Mouse (Mus musculus) E14TG2a.4 (cell line): ENCODE results near the gene Kank2.

Experiments
- H3K27me3 ChIP-seq: 2 replicates; pipeline ENCODE4 v1.6.1; 2014; ENCODE audit warnings: low read length, control low read depth; ENCODE audit not compliant: insufficient read depth
- H3K36me3 ChIP-seq: 2 replicates; pipeline ENCODE4 v1.6.1; 2014; ENCODE audit warnings: low read length, control low read depth; ENCODE audit not compliant: insufficient read depth
- H3K4me1 ChIP-seq: replicated peaks from 2 replicates; pipeline ENCODE4 v1.6.1; 2014; ENCODE audit warnings: low read depth, low read length, control low read depth
- H3K4me3 ChIP-seq: replicated peaks from 2 replicates; pipeline ENCODE4 v1.5.1; 2014; ENCODE audit warnings: mild to moderate bottlenecking, low read length
- H3K9me3 ChIP-seq: 2 replicates; pipeline ENCODE4 v1.6.1; 2014; ENCODE audit warnings: low read length, control low read depth
- CTCF ChIP-seq: conservative IDR thresholded peaks from 2 replicates; pipeline ENCODE4 v1.5.1; 2014; ENCODE audit warnings: low read length
- NANOG ChIP-seq: IDR thresholded peaks from 2 replicates; pipeline ENCODE4 v1.6.1; 2014; ENCODE audit warnings: borderline replicate concordance, low read length, mixed read lengths
- POU5F1 ChIP-seq: IDR thresholded peaks from 2 replicates; pipeline ENCODE4 v1.6.1; 2014; ENCODE audit warnings: low read length, borderline replicate concordance

The Kank2 gene

GRCm38 (mm10) chr9:21767896-21768295 is 30.6 kb downstream of the Kank2 start:
- Histone ChIP-seq H3K9me3 (no peaks in the 10 kb centered on the region), H3K36me3 (peaks cover 62% of the 10 kb centered on the region), H3K27me3 (no peaks in the 10 kb centered on the region), H3K4me1 (peaks cover 89% of the 10 kb centered on the region), H3K4me3 (peak overlapping the region; percentile 41)
- TF ChIP-seq NANOG = no peak
- TF ChIP-seq CTCF = no peak
- TF ChIP-seq POU5F1 = no peak

DNA sequence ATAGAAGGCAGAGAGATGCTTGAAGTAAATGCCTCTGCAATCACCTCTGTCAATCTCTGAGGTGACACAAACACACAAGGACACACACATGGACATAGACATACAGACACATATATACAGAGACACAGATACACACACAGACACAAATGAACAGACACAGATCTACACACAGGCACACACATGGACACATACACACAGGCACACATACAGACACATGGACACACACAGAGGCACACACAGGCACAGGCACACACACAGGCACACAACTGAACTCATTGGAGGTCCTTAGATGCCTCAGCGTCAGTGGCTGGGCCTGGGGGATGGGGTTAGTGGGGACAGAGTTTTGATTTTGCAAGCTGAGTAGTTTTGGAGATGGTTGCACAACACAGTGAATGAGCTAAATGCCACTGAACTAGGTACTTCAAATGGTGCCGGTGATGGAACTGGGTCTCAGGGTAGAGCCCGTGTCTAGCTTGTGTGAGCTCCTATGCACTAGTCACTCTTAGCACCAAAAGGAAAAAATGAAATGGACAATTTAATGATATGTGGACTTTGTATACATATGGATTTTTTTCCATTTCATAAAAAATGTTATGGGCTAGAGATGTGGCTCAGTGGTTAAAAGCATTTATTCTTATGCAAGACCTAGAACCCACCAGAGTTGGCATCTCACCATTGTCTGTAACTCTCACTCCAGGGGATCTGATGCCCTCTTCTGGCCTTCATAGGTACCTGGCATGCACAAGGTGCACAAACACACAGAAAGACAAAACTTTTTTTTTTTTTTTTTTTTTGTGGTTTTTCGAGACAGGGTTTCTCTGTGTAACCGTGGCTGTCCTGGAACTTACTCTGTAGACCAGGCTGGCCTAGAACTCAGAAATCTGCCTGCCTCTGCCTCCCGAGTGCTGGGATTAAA is 34.2 kb downstream of the Kank2 start:
- TF ChIP-seq POU5F1 (no peak), NANOG (no peak), CTCF (no peak)
- Histone ChIP-seq H3K9me3 (no peaks in the 10 kb centered on the region), H3K36me3 (peaks cover 27% of the 10 kb centered on the region), H3K4me3 (no peak overlapping the region), H3K27me3 (no peaks in the 10 kb centered on the region), H3K4me1 (peaks cover 81% of the 10 kb centered on the region)

DNA sequence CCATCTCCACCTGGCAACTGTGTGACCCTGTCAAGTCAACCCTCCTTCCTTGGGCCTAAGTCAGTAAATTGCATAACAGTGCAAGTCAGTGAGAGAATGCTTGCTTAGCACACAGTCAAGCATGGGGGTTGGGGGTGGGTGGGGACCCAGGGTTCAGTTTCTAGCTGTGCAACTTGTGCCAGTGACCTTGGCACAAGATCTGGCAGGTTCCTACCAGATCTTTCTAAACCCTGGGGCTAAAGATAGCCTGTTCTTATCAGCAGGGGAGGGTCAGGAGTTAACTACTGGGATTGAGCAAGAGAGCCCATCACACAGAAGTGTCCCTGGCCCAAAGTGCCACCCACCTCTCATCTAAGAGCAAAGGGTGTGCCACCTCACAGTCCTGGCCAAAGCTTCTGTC is 36.4 kb downstream of the Kank2 start:
- TF ChIP-seq CTCF (no peak), NANOG (no peak; the same call in 1 of the 2 replicates), POU5F1 (no peak)
- Histone ChIP-seq H3K36me3 (peaks cover 32% of the 10 kb centered on the region), H3K4me3 (no peak overlapping the region; the same call in 1 of the 2 replicates), H3K9me3 (no peaks in the 10 kb centered on the region), H3K27me3 (no peaks in the 10 kb centered on the region), H3K4me1 (peaks cover 83% of the 10 kb centered on the region)

DNA sequence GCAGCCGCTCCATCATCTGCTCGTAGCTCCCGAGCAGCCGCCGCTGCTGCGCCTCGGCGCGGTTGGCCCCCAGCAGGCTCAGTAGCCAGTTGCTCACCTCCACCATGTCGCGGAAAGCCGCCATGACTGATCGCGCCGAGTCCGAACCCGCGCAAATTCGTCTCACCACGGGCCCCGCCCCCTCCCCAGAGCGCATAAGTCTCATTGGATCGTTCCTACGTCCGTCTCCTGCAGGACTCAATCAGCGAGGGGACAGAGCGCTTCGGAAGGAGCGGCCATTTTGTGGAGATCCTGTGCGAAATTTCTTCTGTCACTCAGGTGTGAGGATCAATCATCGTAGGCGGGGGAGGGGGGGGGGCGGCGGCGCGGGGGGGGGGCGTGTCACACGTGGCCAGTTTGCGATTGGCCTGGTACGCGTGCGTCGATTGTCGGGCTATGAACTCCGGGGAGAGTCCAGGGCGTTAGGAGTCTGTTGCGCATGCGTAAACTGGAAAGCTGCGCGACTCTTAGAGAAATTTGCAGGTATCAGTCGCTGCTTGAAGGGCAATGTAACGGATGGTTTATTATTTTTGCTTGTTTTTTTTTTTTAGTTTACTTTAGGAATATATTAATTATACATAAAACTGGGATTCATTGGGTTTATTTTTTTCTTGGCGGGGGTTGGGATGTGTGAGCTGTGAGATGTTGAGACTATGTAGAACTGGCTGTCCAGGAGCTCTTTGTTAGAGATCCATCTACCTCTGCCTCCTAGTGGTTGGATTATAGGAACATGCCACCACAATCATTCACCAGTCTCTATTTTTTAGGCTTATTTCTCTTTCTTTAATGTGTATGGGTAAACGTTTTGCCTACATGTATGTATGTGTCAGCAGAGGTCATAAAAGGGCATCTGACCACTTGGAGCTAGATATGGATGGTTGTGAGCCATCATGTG is 38.1 kb downstream of the Kank2 start, which contains the start of gene Spc24:
Gene Spc24, minus strand, starts transcription at position 149 of the 934 bp plus-strand sequence.
- H3K27me3 ChIP-seq = no peaks in the 10 kb centered on the region
- H3K36me3 ChIP-seq = peaks cover 39% of the 10 kb centered on the region
- peaks cover 83% of the 10 kb centered on the region for H3K4me1 ChIP-seq
- no peak for TF ChIP-seq NANOG
- peak; percentile 43 for TF ChIP-seq CTCF
- no peak for TF ChIP-seq POU5F1
- no peaks in the 10 kb centered on the region for H3K9me3 ChIP-seq
- peak within 1 kb of the TSS; percentile 98 for H3K4me3 ChIP-seq

DNA sequence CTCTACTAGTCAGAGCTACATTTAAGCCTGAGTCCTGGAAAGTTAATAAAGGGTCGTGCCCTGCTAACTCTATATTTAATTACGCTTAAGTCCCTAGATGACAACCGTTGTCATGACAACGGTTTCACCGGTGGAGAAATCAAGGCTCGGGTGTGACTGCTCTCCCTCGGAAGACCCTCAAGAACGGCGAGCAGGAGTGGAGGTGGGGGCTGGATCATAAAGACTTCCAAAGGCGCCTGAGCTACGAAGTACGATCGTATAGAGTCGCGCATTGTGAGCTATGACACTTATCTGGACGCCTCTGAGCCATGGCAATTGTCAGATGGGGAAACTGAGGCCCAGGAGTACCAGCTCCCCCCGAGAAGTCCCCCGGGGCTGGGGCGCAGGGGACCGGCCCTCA is 38.8 kb downstream of the Kank2 start:
- no peaks in the 10 kb centered on the region for H3K27me3 ChIP-seq
- peaks cover 85% of the 10 kb centered on the region for H3K4me1 ChIP-seq
- peaks cover 46% of the 10 kb centered on the region for H3K36me3 ChIP-seq
- peak overlapping the region; percentile 98 for H3K4me3 ChIP-seq
- no peaks in the 10 kb centered on the region for H3K9me3 ChIP-seq
- TF ChIP-seq NANOG (no peak), CTCF (no peak), POU5F1 (no peak)

DNA sequence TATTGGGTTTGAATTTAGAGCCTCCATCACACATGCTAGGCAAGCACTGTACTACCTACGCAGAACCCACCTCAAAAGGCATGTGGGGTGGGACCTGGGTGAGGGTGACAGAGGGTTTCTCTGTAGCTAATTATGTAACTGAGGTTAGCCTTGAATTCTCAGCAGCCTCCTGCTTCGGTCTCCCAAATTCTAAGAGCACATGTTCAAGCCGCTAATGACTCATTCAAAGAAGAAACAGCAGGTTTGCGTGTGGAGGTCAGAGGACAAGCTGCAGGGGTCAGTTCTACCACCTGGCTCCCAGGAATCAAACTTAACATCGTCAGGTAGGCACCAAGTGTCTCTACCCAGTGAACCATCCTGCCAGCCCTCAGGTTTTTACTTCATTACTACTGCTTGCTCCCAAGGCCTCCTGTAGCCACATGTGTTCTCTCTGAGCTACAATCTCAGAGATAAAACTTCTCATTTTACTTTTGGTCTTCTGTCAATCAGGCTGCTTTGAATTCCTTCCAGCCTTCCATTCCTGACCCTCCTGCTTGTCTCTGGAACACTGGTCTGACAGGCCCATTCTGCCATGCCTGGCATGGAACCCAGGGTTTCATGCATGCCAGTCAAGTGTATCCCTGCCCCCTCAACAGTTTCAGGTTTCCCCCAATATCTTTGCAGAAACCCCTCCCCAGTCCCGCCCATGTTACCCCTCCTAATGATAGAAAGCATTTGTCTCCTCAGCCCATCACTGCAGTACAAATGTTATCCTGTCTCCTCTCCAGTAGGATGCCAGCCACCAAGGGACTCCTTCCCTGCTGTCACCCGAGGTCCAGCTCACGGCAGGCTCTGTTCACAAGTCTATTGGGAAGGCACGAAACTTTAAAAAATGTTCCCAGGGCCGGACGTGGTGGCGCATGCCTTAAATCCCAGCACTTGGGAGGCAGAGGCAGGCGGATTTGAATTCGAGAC is 39.7 kb downstream of the Kank2 start:
- H3K36me3 ChIP-seq = peaks cover 55% of the 10 kb centered on the region

DNA sequence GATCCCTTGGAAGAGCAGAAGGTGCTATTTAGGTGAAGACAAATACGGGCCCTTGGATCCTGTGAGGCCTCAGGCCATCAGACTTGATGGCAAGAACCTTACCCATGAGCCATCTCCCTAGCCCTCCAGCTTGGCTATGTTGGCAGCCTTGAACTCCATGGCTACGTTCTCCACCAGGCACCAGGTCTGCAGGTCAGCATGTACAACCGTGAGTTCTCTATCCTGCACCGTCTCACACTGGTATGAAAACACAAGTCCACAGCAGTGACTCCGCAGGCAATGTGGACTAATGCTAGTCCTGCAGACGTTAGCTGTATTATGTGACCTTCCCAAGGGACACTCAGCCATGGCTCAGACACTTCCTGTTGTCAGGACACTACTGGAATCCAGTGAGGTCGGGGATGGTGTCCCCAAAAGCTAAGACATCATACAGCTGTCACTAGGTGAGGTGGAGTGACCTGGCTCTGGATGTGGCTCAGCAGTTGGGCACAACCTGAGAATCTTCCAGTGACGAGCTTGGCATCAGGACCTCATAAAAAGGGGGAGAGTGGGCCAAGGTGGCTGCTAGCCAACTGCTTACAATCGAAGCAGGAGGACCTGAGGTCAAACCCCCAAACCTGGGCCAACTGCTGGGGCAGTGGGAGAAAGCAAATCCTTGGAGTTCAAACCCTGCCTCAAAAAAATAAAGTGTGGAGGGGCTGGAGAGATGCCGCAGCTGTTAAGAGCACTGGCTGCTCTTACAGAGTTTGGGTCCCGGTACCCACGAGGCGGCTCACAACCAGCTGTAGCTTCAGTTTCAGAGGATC is 43.8 kb downstream of the Kank2 start:
- Histone ChIP-seq H3K4me3 (no peak overlapping the region), H3K4me1 (peaks cover 93% of the 10 kb centered on the region), H3K9me3 (no peaks in the 10 kb centered on the region), H3K36me3 (peaks cover 72% of the 10 kb centered on the region), H3K27me3 (no peaks in the 10 kb centered on the region)
- TF ChIP-seq POU5F1 = no peak
- no peak for TF ChIP-seq NANOG
- no peak for TF ChIP-seq CTCF

More for the DNA sequence above, 39.7 kb downstream of the Kank2 start:
- H3K4me3 ChIP-seq = peak overlapping the region; percentile 98
- H3K27me3 ChIP-seq = no peaks in the 10 kb centered on the region
- no peaks in the 10 kb centered on the region for H3K9me3 ChIP-seq
- peaks cover 85% of the 10 kb centered on the region for H3K4me1 ChIP-seq
- TF ChIP-seq CTCF (no peak), NANOG (no peak), POU5F1 (no peak)
